Mouse (Mus musculus) cerebellum, adult 9-11 months (tissue): ENCODE measurements around the gene Cxcl14.

Experiments used
- DNase-seq: peaks from one replicate; pipeline ENCODE4 v3.0.0; 2022

Gene Cxcl14

GRCm38 (mm10) chr13:56295943-56296658 is at the start of gene Cxcl14:
Gene Cxcl14 (minus strand): TSS chr13:56296551.
- peak; percentile 23 for DNase-seq

- DNase-seq = no peak
Observed at GRCm38 (mm10) chr13:56344355-56344754, 48.0 kb upstream of the Cxcl14 start.

- no peak for DNase-seq
Observed at GRCm38 (mm10) chr13:56342491-56342890, 46.1 kb upstream of the Cxcl14 start.

- DNase-seq = no peak
Observed at GRCm38 (mm10) chr13:56340513-56340912, 44.2 kb upstream of the Cxcl14 start.

GRCm38 (mm10) chr13:56339816-56340215 is 43.5 kb upstream of the Cxcl14 start:
- no peak for DNase-seq

GRCm38 (mm10) chr13:56336982-56337381 is 40.6 kb upstream of the Cxcl14 start:
- no peak for DNase-seq

- DNase-seq = no peak
Observed at GRCm38 (mm10) chr13:56334802-56335690, 38.7 kb upstream of the Cxcl14 start.

GRCm38 (mm10) chr13:56334236-56334635 is 37.9 kb upstream of the Cxcl14 start:
- DNase-seq = no peak

- no peak for DNase-seq
Observed at GRCm38 (mm10) chr13:56332356-56332755, 36.0 kb upstream of the Cxcl14 start.

- DNase-seq = no peak
Observed at GRCm38 (mm10) chr13:56330603-56331455, 34.5 kb upstream of the Cxcl14 start.

- DNase-seq = no peak
Observed at GRCm38 (mm10) chr13:56329769-56330168, 33.4 kb upstream of the Cxcl14 start.

GRCm38 (mm10) chr13:56329165-56329564 is 32.8 kb upstream of the Cxcl14 start:
- DNase-seq = no peak

- no peak for DNase-seq
Observed at GRCm38 (mm10) chr13:56327779-56328178, 31.4 kb upstream of the Cxcl14 start.

- DNase-seq = no peak
Observed at GRCm38 (mm10) chr13:56321635-56322034, 25.3 kb upstream of the Cxcl14 start.

GRCm38 (mm10) chr13:56316930-56317329 is 20.6 kb upstream of the Cxcl14 start:
- no peak for DNase-seq

- no peak for DNase-seq
Observed at GRCm38 (mm10) chr13:56315201-56315600, 18.9 kb upstream of the Cxcl14 start.

- DNase-seq = no peak
Observed at GRCm38 (mm10) chr13:56305058-56305457, 8.7 kb upstream of the Cxcl14 start.

- no peak for DNase-seq
Observed at GRCm38 (mm10) chr13:56304453-56304852, 8.1 kb upstream of the Cxcl14 start.

GRCm38 (mm10) chr13:56299336-56299735 is 3.0 kb upstream of the Cxcl14 start:
- DNase-seq = no peak

GRCm38 (mm10) chr13:56296659-56297020 is 289 bp upstream of the Cxcl14 start:
- no peak for DNase-seq

GRCm38 (mm10) chr13:56295586-56295942 is 787 bp downstream of the Cxcl14 start:
- DNase-seq = no peak

- DNase-seq = peak; percentile 27
Observed at GRCm38 (mm10) chr13:56294908-56295307, 1.4 kb downstream of the Cxcl14 start.

- DNase-seq = no peak
Observed at GRCm38 (mm10) chr13:56289998-56290397, 6.4 kb downstream of the Cxcl14 start.
